Mouse (Mus musculus) frontal cortex, adult 2 months (tissue): ENCODE measurements at regions not wholly inside any gene's neighbourhood (a gene's known extent, or its start where the extent isn't known, plus 50 kb on each side); places are given as distances from the start of the nearest gene placed in this dataset.
"Not testable (repeated sequence)": the region's sequence is repeated elsewhere in the genome, so short reads cannot be mapped to it uniquely, and the experiment has no call there.

Source experiments
- DNase-seq, 2 experiments: peaks; one replicate each; pipeline ENCODE4 v3.0.0; 2022; ENCODE audit warnings: low spot score in 1 of 2; ENCODE audit errors: extremely low spot score in 1 of 2

GRCm38 (mm10) chr5:18502831-18503230 lies 142.7 kb upstream of the Gnai1 start:
- no peak for DNase-seq

GRCm38 (mm10) chr5:18494305-18494704 lies 134.2 kb upstream of the Gnai1 start:
- no peak for DNase-seq

- DNase-seq, result no peak
These were observed 129.6 kb upstream of the Gnai1 start for GRCm38 (mm10) chr5:18489709-18490108.

GRCm38 (mm10) chr5:18487076-18487772 lies 127.1 kb upstream of the Gnai1 start:
- DNase-seq, result no peak

GRCm38 (mm10) chr5:18484376-18484775 lies 124.2 kb upstream of the Gnai1 start:
- DNase-seq, result peak; percentile 38 to 50

GRCm38 (mm10) chr5:18478420-18478819 lies 118.3 kb upstream of the Gnai1 start:
- no peak for DNase-seq

GRCm38 (mm10) chr5:18477372-18478017 lies 117.3 kb upstream of the Gnai1 start:
- DNase-seq, result no peak

- DNase-seq, result no peak
These were observed 112.0 kb upstream of the Gnai1 start for GRCm38 (mm10) chr5:18472114-18472513.

GRCm38 (mm10) chr5:18457771-18458170 lies 97.6 kb upstream of the Gnai1 start:
- DNase-seq, result no peak

GRCm38 (mm10) chr5:18456196-18456595 lies 96.0 kb upstream of the Gnai1 start:
- peak in 1 of 2 experiments; percentile 42 for DNase-seq

GRCm38 (mm10) chr5:18452871-18453757 lies 93.0 kb upstream of the Gnai1 start:
- not testable (repeated sequence) for DNase-seq

- DNase-seq, result no peak
These were observed 89.1 kb upstream of the Gnai1 start for GRCm38 (mm10) chr5:18449261-18449660.

GRCm38 (mm10) chr5:18448330-18448670 lies 88.1 kb upstream of the Gnai1 start:
- no peak for DNase-seq

GRCm38 (mm10) chr5:18447665-18448329 lies 87.6 kb upstream of the Gnai1 start:
- DNase-seq, result no peak

GRCm38 (mm10) chr5:18445969-18446368 lies 85.8 kb upstream of the Gnai1 start:
- DNase-seq, result peak; percentile 65 to 96

GRCm38 (mm10) chr5:18439986-18440385 lies 79.8 kb upstream of the Gnai1 start:
- DNase-seq, result no peak

- DNase-seq, result no peak
These were observed 79.1 kb upstream of the Gnai1 start for GRCm38 (mm10) chr5:18439281-18439680.

GRCm38 (mm10) chr5:18436099-18436748 lies 76.1 kb upstream of the Gnai1 start:
- peak in 1 of 2 experiments; percentile 51 for DNase-seq

- no peak for DNase-seq
These were observed 74.1 kb upstream of the Gnai1 start for GRCm38 (mm10) chr5:18434245-18434644.

GRCm38 (mm10) chr5:18433287-18433686 lies 73.1 kb upstream of the Gnai1 start:
- peak in 1 of 2 experiments; percentile 39 for DNase-seq
